Mouse (Mus musculus) megakaryocyte, embryonic 14.5 days (primary cell): ENCODE data around the gene Ctrb1.

Experiments used
- FLI1 ChIP-seq: IDR thresholded peaks from 2 replicates; pipeline ENCODE4 v1.6.1; 2012; ENCODE audit warnings: low read length, inconsistent platforms, mixed read lengths
- GATA1 ChIP-seq: IDR thresholded peaks from 3 replicates; pipeline ENCODE4 v1.6.1; 2012; ENCODE audit warnings: mixed read lengths, low read length, inconsistent platforms, borderline replicate concordance

DNA sequence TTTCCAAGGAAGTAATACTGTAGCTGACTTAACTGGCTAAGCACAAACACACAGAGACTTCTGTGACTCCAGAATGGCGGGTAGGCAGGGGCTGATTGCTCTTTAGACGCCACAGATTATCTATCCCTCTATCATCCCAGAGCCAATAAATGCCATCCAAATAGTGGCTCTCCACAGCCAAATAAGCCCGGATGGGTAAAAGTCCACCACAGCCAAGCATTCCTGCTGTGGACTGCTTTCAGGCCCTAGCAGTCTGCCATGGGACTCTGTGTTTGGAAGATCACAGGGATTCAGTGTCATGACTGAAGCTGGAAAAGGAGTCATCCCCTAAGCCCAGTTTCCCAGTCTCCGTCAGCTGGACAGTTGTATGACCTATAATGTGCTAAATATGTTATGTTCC lies 36.7 kb upstream of the Ctrb1 start:
- TF ChIP-seq GATA1 (no peak), FLI1 (no peak)
